Mouse (Mus musculus) kidney, postnatal 0 days (tissue): Measurements from ENCODE around the gene Hectd1. TPM values are rescaled to one million over a fixed set of nuclear protein-coding genes. Genes with fewer than 3 reads are reported as not detected.

Experiments
- ATAC-seq: fragments of 200-750 bp; cut with Nextera tagmentation; replicated peaks from 2 replicates; pipeline ENCODE4 v1.8.0; 2017; ENCODE audit warnings: low read depth, moderate number of reproducible peaks, moderate TSS enrichment, moderate library complexity; ENCODE audit not compliant: low FRiP score
- DNase-seq: peaks from one replicate; pipeline ENCODE4 v3.0.0-alpha.2; 2016; ENCODE audit warnings: low spot score
- H3K27ac ChIP-seq: fragments of 300-500 bp; sonication (generic); 2 replicates; pipeline ENCODE4 v1.5.1; 2014; ENCODE audit warnings: mild to moderate bottlenecking
- H3K27me3 ChIP-seq: fragments of 300-500 bp; sonication (generic); 2 replicates; pipeline ENCODE4 v1.6.1; 2014; ENCODE audit warnings: low read length, mixed read lengths; ENCODE audit not compliant: insufficient read depth
- H3K36me3 ChIP-seq: fragments of 300-500 bp; sonication (generic); 2 replicates; pipeline ENCODE4 v1.6.1; 2014; ENCODE audit warnings: low read length, mixed read lengths; ENCODE audit not compliant: insufficient read depth
- H3K4me1 ChIP-seq: fragments of 300-500 bp; sonication (generic); replicated peaks from 2 replicates; pipeline ENCODE4 v1.6.1; 2014; ENCODE audit warnings: antibody characterized with exemption, low read length, mixed read lengths; ENCODE audit not compliant: insufficient read depth
- H3K4me2 ChIP-seq: fragments of 300-500 bp; sonication (generic); 2 replicates; pipeline ENCODE4 v1.6.1; 2014; ENCODE audit warnings: mild to moderate bottlenecking, low read length, moderate library complexity, mixed read lengths
- H3K4me3 ChIP-seq: fragments of 300-500 bp; sonication (generic); replicated peaks from 2 replicates; pipeline ENCODE4 v1.5.1; 2014; ENCODE audit warnings: low read depth, low read length
- H3K9ac ChIP-seq: fragments of 300-500 bp; sonication (generic); 2 replicates; pipeline ENCODE4 v1.6.1; 2014; ENCODE audit warnings: low read depth, low read length
- H3K9me3 ChIP-seq: fragments of 300-500 bp; sonication (generic); replicated peaks from 2 replicates; pipeline ENCODE4 v1.6.1; 2016; ENCODE audit warnings: low read length, inconsistent platforms, mixed read lengths
- CTCF ChIP-seq: IDR thresholded peaks from 2 replicates; pipeline ENCODE4 v1.5.1; 2016; ENCODE audit warnings: antibody characterized with exemption, low read depth, mild to moderate bottlenecking, moderate library complexity
- WGBS: fragments of 180-500 bp; shearing (Covaris S2); extraction: QIAGEN DNeasy Blood & Tissue Kit; methylation state at CpG from one replicate; pipeline ENCODE4 v1.1.7; 2014; 5-methylcytosine and 5-hydroxymethylcytosine counted together
- polyA plus RNA-seq: library from polyadenylated mRNA; unstranded; fragments of >200 nt; fragmentation: Nextera tagmentation; extraction: Ambion mirVana; gene quantifications from 2 replicates; pipeline ENCODE4 v1.2.1, GENCODE M21; 2015

Hectd1 gene
- polyA plus RNA-seq, 1 experiment from 2014 or later, result 28.1 TPM

DNA sequence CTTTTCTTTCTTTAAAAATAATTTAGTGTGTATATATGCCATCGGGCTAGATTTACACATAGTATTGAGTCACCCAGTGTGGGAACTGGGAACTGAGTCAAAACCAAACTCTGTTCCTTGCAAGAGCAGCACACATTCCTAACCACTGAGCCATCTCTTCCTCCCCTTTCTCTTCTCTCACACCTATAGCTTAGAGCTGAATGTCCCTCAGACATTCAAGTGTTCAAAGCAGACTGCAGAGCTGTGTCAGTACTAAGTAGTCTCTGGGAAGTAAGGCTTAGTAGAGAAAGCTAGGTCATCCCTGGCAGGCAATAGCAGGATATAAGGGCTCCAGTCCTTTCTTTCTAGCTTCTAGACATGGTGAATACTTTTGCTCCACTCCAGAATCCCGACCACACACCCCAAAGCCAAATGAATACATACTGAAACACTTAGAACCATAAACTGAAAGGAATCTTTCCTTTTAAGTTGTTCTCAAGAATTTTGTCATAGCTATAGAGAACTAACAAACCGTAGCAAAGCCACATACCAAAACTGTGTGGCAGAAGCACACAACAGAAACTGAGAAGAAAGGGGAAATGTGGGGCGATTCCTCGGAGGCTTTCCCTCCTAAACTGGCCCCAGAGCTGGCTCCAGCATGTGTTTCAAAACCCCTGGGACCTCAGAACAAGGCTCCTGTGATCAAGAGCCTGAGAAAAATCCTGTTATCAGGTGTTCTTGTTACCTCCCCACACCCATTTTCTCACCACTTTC is 17.8 kb downstream of the Hectd1 start:
- no peak for ATAC-seq
- H3K36me3 ChIP-seq, result no peaks in the 10 kb centered on the region
- H3K4me2 ChIP-seq, result no peak overlapping the region
- H3K9ac ChIP-seq, result no peak overlapping the region
- H3K4me1 ChIP-seq, result no peaks in the 10 kb centered on the region
- no peaks in the 10 kb centered on the region for H3K9me3 ChIP-seq
- H3K27me3 ChIP-seq, result no peaks in the 10 kb centered on the region
- TF ChIP-seq CTCF, result no peak
- no peak overlapping the region for H3K27ac ChIP-seq
- no peak for DNase-seq
- 85% methylated on average over 5 of the region's 5 CpGs for WGBS
- no peak overlapping the region for H3K4me3 ChIP-seq

DNA sequence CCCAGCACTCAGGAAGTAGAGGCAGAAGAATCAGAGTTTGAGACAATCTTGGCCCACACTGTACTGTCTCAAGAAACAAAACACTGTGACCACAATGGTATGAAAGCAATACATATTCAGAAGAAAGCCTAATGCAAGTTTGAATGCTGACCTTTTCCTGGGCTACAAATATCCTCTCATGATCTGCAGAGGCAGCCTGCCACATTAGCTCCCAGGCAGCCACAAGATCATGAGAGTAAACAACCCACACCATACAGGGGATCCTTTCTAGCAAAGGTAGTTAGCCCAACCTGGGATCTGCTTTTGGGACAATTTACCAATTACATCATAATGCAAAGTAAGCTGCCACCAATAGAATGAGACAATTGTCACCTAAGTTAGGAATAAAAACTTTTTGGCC is 18.8 kb downstream of the Hectd1 start:
- H3K4me3 ChIP-seq, result no peak overlapping the region
- no peaks in the 10 kb centered on the region for H3K4me1 ChIP-seq
- H3K9me3 ChIP-seq, result no peaks in the 10 kb centered on the region
- no peak overlapping the region; the same call in 1 of the 2 replicates for H3K27ac ChIP-seq
- H3K9ac ChIP-seq, result no peak overlapping the region
- H3K27me3 ChIP-seq, result no peaks in the 10 kb centered on the region
- no peak for DNase-seq
- H3K4me2 ChIP-seq, result no peak overlapping the region
- no peak for TF ChIP-seq CTCF
- H3K36me3 ChIP-seq, result 0 out of 2 replicates have a peak, but pooled peaks cover 1% of the 10 kb centered on the region
- ATAC-seq, result no peak

DNA sequence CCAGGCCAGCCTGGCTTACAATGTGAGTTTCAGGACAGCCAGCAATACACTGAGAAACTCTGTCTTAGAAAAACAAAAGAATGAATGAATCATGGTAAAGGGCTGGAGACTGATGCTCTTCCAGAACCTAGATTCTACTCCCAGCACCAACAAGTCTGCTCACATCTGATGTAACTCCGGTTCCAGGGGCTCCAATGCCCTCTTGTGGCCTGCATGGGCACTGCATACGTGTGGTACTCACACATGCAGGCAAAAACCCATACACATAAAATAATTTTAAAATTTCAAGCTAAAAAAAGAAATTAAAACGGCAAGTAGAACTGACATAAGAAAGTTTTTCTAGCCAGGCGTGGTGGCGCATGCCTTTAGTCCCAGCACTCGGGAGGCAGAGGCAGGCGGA is 44.5 kb downstream of the Hectd1 start:
- no peaks in the 10 kb centered on the region for H3K9me3 ChIP-seq
- no peak overlapping the region for H3K4me3 ChIP-seq
- no peak overlapping the region for H3K4me2 ChIP-seq
- TF ChIP-seq CTCF, result peak; percentile 55; the same call in 1 of the 2 replicates
- DNase-seq (peak; percentile 14), ATAC-seq (no peak)
- peaks cover 60% of the 10 kb centered on the region for H3K36me3 ChIP-seq
- H3K27me3 ChIP-seq, result no peaks in the 10 kb centered on the region
- no peak overlapping the region for H3K27ac ChIP-seq
- WGBS, result 93% methylated on average over 7 of the region's 7 CpGs
- H3K4me1 ChIP-seq, result no peaks in the 10 kb centered on the region
- H3K9ac ChIP-seq, result no peak overlapping the region

DNA sequence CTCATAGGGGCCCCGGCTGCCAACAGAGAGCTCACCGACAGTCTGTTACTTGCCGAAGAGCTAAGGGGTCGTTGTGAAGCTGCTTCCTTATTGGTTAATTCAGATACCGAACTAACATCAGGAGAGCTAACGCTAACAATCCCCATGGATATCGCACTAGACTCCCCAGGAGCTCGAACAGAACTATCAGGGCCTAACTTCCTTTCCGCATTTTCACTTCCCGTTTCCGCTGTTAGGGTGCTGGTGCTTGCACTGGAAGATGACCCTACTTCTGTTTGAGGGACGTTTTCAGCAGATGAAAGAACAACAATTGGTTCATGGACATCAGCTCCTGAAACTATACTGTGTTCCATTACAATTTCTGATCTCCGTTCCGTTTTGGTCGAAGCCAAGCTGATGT is 60.6 kb downstream of the Hectd1 start:
- H3K9me3 ChIP-seq, result no peaks in the 10 kb centered on the region
- H3K36me3 ChIP-seq, result peaks cover 47% of the 10 kb centered on the region
- no peak overlapping the region for H3K4me3 ChIP-seq
- no peak overlapping the region for H3K4me2 ChIP-seq
- H3K4me1 ChIP-seq, result no peaks in the 10 kb centered on the region
- no peaks in the 10 kb centered on the region for H3K27me3 ChIP-seq
- DNase-seq (no peak), ATAC-seq (no peak)
- H3K9ac ChIP-seq, result no peak overlapping the region
- TF ChIP-seq CTCF, result no peak
- no peak overlapping the region for H3K27ac ChIP-seq
- 91% methylated on average over 15 of the region's 15 CpGs for WGBS

DNA sequence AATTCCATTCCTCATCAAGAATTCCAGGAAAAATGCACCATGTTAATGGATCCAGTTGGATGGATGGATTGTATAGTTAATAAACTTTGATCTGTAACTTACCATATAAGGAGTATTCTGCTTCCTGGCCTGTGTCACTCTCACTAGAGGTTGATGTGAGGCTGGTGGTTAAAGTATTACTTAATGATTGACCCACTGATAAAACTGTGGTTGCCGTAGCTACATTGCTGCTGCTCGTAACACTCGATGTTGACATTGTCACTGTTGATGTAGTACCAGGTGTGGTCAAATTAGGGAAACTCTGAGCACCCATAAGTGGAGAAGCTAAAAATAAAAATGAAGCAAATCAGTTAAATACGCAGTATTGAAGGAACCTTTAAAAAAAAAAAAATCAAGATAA is 61.9 kb downstream of the Hectd1 start:
- Histone ChIP-seq H3K4me3 (no peak overlapping the region), H3K27me3 (no peaks in the 10 kb centered on the region), H3K27ac (no peak overlapping the region), H3K9me3 (no peaks in the 10 kb centered on the region), H3K4me1 (no peaks in the 10 kb centered on the region), H3K4me2 (no peak overlapping the region), H3K36me3 (peaks cover 47% of the 10 kb centered on the region), H3K9ac (no peak overlapping the region)
- DNase-seq (no peak), ATAC-seq (no peak)
- no peak for TF ChIP-seq CTCF
- 69% methylated on average over 4 of the region's 4 CpGs for WGBS

DNA sequence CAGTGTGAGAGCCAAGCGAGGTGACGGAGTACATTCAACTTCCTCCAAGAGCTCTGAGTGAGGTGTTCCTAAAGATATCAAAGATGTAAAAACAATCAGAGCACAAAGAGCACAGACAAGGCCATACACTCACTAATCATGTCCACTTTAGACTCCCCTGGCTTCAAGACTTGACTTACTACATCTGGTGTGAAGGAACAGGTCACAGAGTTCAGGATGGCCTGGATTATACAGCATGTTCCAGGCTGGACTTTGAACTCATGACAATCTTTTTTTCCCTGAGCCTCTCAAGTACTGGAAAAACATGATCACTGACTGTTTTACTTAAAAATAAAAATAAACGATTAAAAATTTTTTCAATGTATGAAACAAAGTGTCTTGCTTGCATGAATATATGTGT is 70.0 kb downstream of the Hectd1 start:
- H3K27ac ChIP-seq, result no peak overlapping the region
- H3K27me3 ChIP-seq, result no peaks in the 10 kb centered on the region
- no peak for TF ChIP-seq CTCF
- peaks cover 46% of the 10 kb centered on the region for H3K36me3 ChIP-seq
- ATAC-seq, result peak; percentile 57; the same call in 1 of the 2 replicates
- no peak overlapping the region for H3K4me3 ChIP-seq
- H3K4me2 ChIP-seq, result no peak overlapping the region
- no peaks in the 10 kb centered on the region for H3K9me3 ChIP-seq
- WGBS, result 76% methylated on average over 3 of the region's 3 CpGs
- H3K4me1 ChIP-seq, result no peaks in the 10 kb centered on the region
- no peak for DNase-seq
- H3K9ac ChIP-seq, result no peak overlapping the region

DNA sequence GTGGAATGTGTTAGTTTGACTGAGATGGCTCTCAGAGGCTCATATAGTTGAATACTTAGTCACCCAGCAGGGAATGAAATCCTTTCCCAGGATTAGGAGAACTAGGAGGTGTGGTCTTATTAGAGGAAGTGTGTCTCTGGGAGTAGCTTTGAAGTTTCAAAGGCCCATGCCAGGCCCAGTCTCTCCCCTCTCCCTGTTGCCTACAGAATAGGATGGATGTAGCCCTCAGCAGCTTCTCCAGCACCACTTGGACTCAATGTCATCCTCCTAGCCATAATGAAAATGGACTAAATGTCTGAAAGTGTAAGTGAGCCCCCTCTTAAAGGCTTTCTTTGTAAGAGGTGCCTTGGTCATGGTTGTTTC is 72.8 kb downstream of the Hectd1 start:
- H3K27ac ChIP-seq, result no peak overlapping the region
- no peaks in the 10 kb centered on the region for H3K27me3 ChIP-seq
- no peak overlapping the region for H3K9ac ChIP-seq
- ATAC-seq (0 out of 2 replicates have a peak, but pooled peaks have one; percentile 25), DNase-seq (no peak)
- H3K9me3 ChIP-seq, result no peaks in the 10 kb centered on the region
- H3K4me3 ChIP-seq, result no peak overlapping the region
- no peak for TF ChIP-seq CTCF
- H3K4me1 ChIP-seq, result no peaks in the 10 kb centered on the region
- H3K36me3 ChIP-seq, result peaks cover 53% of the 10 kb centered on the region
- H3K4me2 ChIP-seq, result no peak overlapping the region
